In genomic region chr1:38532581-38532980, GRCm38 (mm10) we compare ENCODE assay signal across 22 mouse cellular contexts.
DNase-seq lines count a peak whose midpoint lies in the region; ATAC-seq lines count a peak whose summit lies in the region.
"Had no signal": no experiment of that assay in that cellular context is flagged by ENCODE, and none has a peak within 500 bp of the region (broad histone marks: within the 10 kb centered on the region; RNA-seq: fewer than 3 reads in every experiment).

No protein-coding gene starts in this region.

- no peaks in the 10 kb centered on the region for H3K27me3 ChIP-seq in heart, embryonic 11.5 days (ENCODE audit: control insufficient read depth, insufficient read depth, low read length)
- H3K27me3 ChIP-seq: embryonic facial prominence, embryonic 12.5 days; embryonic facial prominence, embryonic 15.5 days; heart, embryonic 12.5 days; hindbrain, embryonic 13.5 days; intestine, embryonic 15.5 days had no signal

- no peak for ATAC-seq in heart, embryonic 11.5 days (replicated peaks; ENCODE audit: insufficient number of reproducible peaks, low FRiP score, low TSS enrichment)
- 0 out of 2 replicates have a peak, but pooled peaks have one; percentile 30 for ATAC-seq in megakaryocyte-erythroid progenitor cell, adult 5-6 weeks (replicated peaks; ENCODE audit: low FRiP score, low TSS enrichment, poor library complexity, severe bottlenecking)
- ATAC-seq: CD4-positive, CD25-positive, alpha-beta regulatory T cell, adult 4 months; forebrain, embryonic 14.5 days; forebrain, postnatal 0 days; hindbrain, embryonic 16.5 days; intestine, embryonic 15.5 days had no signal

- no peak for DNase-seq in heart, adult 8-10 months (ENCODE audit: low spot score)
- peak; percentile 30 for DNase-seq in testis, postnatal 10 days (ENCODE audit: low spot score)
- DNase-seq in testis, postnatal 14 days (ENCODE audit: low spot score): no peak
- no peak for DNase-seq in frontal cortex, postnatal 14 days (ENCODE audit: low spot score in 2 of 2)
- DNase-seq: adrenal gland, adult 2 months; adrenal gland, postnatal 14 days; cerebellum, adult 11 months; cerebellum, adult 2 months; cerebellum, adult 9-11 months; cerebellum, postnatal 25 days; forebrain, postnatal 0 days; gastrocnemius, postnatal 25 days had no signal

- no peak overlapping the region for H3K9ac ChIP-seq in heart, embryonic 11.5 days (ENCODE audit: low read depth, low read length)
- H3K9ac ChIP-seq: embryonic facial prominence, embryonic 12.5 days; embryonic facial prominence, embryonic 15.5 days; forebrain, postnatal 0 days; heart, embryonic 12.5 days; hindbrain, embryonic 13.5 days; intestine, embryonic 15.5 days had no signal

- H3K4me2 ChIP-seq in heart, embryonic 11.5 days: no peak overlapping the region
- H3K4me2 ChIP-seq: embryonic facial prominence, embryonic 12.5 days; embryonic facial prominence, embryonic 15.5 days; heart, embryonic 12.5 days; hindbrain, embryonic 13.5 days; intestine, embryonic 15.5 days had no signal

- H3K27ac ChIP-seq in heart, embryonic 11.5 days (ENCODE audit: low read depth, low read length): 0 out of 2 replicates have a peak overlapping the region, but pooled peaks have one; percentile 12
- H3K27ac ChIP-seq: embryonic facial prominence, embryonic 12.5 days; embryonic facial prominence, embryonic 15.5 days; hindbrain, embryonic 13.5 days; intestine, embryonic 15.5 days had no signal

- H3K4me3 ChIP-seq in heart, embryonic 11.5 days (ENCODE audit: low read depth, low read length): no peak overlapping the region
- H3K4me3 ChIP-seq: embryonic facial prominence, embryonic 12.5 days; embryonic facial prominence, embryonic 15.5 days; heart, embryonic 12.5 days; hindbrain, embryonic 13.5 days; intestine, embryonic 15.5 days had no signal

- H3K36me3 ChIP-seq in heart, embryonic 11.5 days (ENCODE audit: control insufficient read depth, insufficient read depth, low read length): no peaks in the 10 kb centered on the region

- 52% methylated on average over 7 of the region's 7 CpGs for WGBS in heart, embryonic 11.5 days (ENCODE audit: insufficient replicate concordance)

- H3K9me3 ChIP-seq in heart, embryonic 11.5 days (replicated peaks; ENCODE audit: control insufficient read depth, low read length): no peaks in the 10 kb centered on the region
- H3K9me3 ChIP-seq: embryonic facial prominence, embryonic 12.5 days; embryonic facial prominence, embryonic 15.5 days; heart, embryonic 12.5 days; hindbrain, embryonic 13.5 days; intestine, embryonic 15.5 days had no signal

- H3K4me1 ChIP-seq in heart, embryonic 11.5 days (ENCODE audit: control insufficient read depth, insufficient read depth, low read length): no peaks in the 10 kb centered on the region
- H3K4me1 ChIP-seq: intestine, embryonic 15.5 days had no signal
